Mouse (Mus musculus): ENCODE results near the gene AL732309.1. TPM values are rescaled to one million over a fixed set of nuclear protein-coding genes. Genes with fewer than 3 reads are reported as not detected.

AL732309.1 gene
- polyA plus RNA-seq, 1 experiment from 2014 or later: 4.5 TPM

- Histone ChIP-seq H3K9ac (ENCODE audit: low read depth, low read length) (no peak overlapping the region), H3K4me1 (ENCODE audit: control insufficient read depth, insufficient read depth, low read length) (peaks cover 11% of the 10 kb centered on the region), H3K4me3 (ENCODE audit: low read depth, low read length) (no peak overlapping the region), H3K27ac (replicated peaks; ENCODE audit: low read depth, low read length) (no peak overlapping the region), H3K36me3 (ENCODE audit: control insufficient read depth, insufficient read depth, low read length) (peaks cover 62% of the 10 kb centered on the region), H3K27me3 (replicated peaks; ENCODE audit: control insufficient read depth, insufficient read depth, low read length) (no peaks in the 10 kb centered on the region), H3K9me3 (ENCODE audit: control insufficient read depth, low read length) (no peaks in the 10 kb centered on the region), H3K4me2 (ENCODE audit: low read depth, low read length) (no peak overlapping the region)
- ATAC-seq (ENCODE audit: low read depth) (no peak), DNase-seq (ENCODE audit: low spot score) (no peak)
- 72% methylated on average over 1 of the region's 1 CpGs for WGBS
These were observed 39.1 kb downstream of the AL732309.1 start for GRCm38 (mm10) chr2:25207593-25207992.

GRCm38 (mm10) chr2:25203631-25204214 lies 42.9 kb downstream of the AL732309.1 start:
- Histone ChIP-seq H3K4me2 (ENCODE audit: low read depth, low read length) (no peak overlapping the region), H3K9ac (ENCODE audit: low read depth, low read length) (no peak overlapping the region), H3K9me3 (ENCODE audit: control insufficient read depth, low read length) (no peaks in the 10 kb centered on the region), H3K36me3 (ENCODE audit: control insufficient read depth, insufficient read depth, low read length) (peaks cover 95% of the 10 kb centered on the region), H3K4me1 (ENCODE audit: control insufficient read depth, insufficient read depth, low read length) (no peaks in the 10 kb centered on the region), H3K27ac (replicated peaks; ENCODE audit: low read depth, low read length) (no peak overlapping the region), H3K27me3 (replicated peaks; ENCODE audit: control insufficient read depth, insufficient read depth, low read length) (no peaks in the 10 kb centered on the region), H3K4me3 (ENCODE audit: low read depth, low read length) (no peak overlapping the region)
- no peak for DNase-seq (ENCODE audit: low spot score)
- ATAC-seq (ENCODE audit: low read depth): no peak
- WGBS: 63% methylated on average over 4 of the region's 4 CpGs

- H3K9me3 ChIP-seq (ENCODE audit: control insufficient read depth, low read length): no peaks in the 10 kb centered on the region
- H3K4me3 ChIP-seq (ENCODE audit: low read depth, low read length): no peak overlapping the region
- H3K27ac ChIP-seq (replicated peaks; ENCODE audit: low read depth, low read length): no peak overlapping the region
- no peak for ATAC-seq (ENCODE audit: low read depth)
- no peak overlapping the region for H3K4me2 ChIP-seq (ENCODE audit: low read depth, low read length)
- DNase-seq (ENCODE audit: low spot score): no peak
- WGBS: 100% methylated on average over 2 of the region's 2 CpGs
- peaks cover 14% of the 10 kb centered on the region for H3K27me3 ChIP-seq (replicated peaks; ENCODE audit: control insufficient read depth, insufficient read depth, low read length)
- H3K4me1 ChIP-seq (ENCODE audit: control insufficient read depth, insufficient read depth, low read length): no peaks in the 10 kb centered on the region
- no peak overlapping the region for H3K9ac ChIP-seq (ENCODE audit: low read depth, low read length)
- H3K36me3 ChIP-seq (ENCODE audit: control insufficient read depth, insufficient read depth, low read length): peaks cover 76% of the 10 kb centered on the region
These were observed 46.0 kb downstream of the AL732309.1 start for GRCm38 (mm10) chr2:25200631-25201030.

- Histone ChIP-seq H3K4me1 (ENCODE audit: control insufficient read depth, insufficient read depth, low read length) (no peaks in the 10 kb centered on the region; the same call in 1 of the 2 replicates), H3K27ac (replicated peaks; ENCODE audit: low read depth, low read length) (no peak overlapping the region), H3K36me3 (ENCODE audit: control insufficient read depth, insufficient read depth, low read length) (peaks cover 50% of the 10 kb centered on the region), H3K4me2 (ENCODE audit: low read depth, low read length) (no peak overlapping the region), H3K27me3 (replicated peaks; ENCODE audit: control insufficient read depth, insufficient read depth, low read length) (peaks cover 28% of the 10 kb centered on the region), H3K4me3 (ENCODE audit: low read depth, low read length) (no peak overlapping the region), H3K9me3 (ENCODE audit: control insufficient read depth, low read length) (no peaks in the 10 kb centered on the region), H3K9ac (ENCODE audit: low read depth, low read length) (no peak overlapping the region)
- no peak for ATAC-seq (ENCODE audit: low read depth)
- DNase-seq (ENCODE audit: low spot score): no peak
These were observed 48.7 kb downstream of the AL732309.1 start for GRCm38 (mm10) chr2:25197946-25198345.

GRCm38 (mm10) chr2:25197191-25197590 lies 49.5 kb downstream of the AL732309.1 start:
- H3K27ac ChIP-seq (replicated peaks; ENCODE audit: low read depth, low read length): peak overlapping the region; percentile 13; the same call in 1 of the 2 replicates
- H3K4me2 ChIP-seq (ENCODE audit: low read depth, low read length): peak overlapping the region; percentile 51

GRCm38 (mm10) chr2:25196172-25196954 lies 50.3 kb downstream of the AL732309.1 start, which contains the start of gene Tor4a:
TSS of gene Tor4a (minus strand) at chr2:25196886.
- peaks cover 34% of the 10 kb centered on the region for H3K36me3 ChIP-seq (ENCODE audit: control insufficient read depth, insufficient read depth, low read length)
- H3K27ac ChIP-seq (replicated peaks; ENCODE audit: low read depth, low read length): peak within 1 kb of the TSS; percentile 13; the same call in 1 of the 2 replicates
- H3K4me3 ChIP-seq (ENCODE audit: low read depth, low read length): peak within 1 kb of the TSS; percentile 28
- peaks cover 28% of the 10 kb centered on the region for H3K27me3 ChIP-seq (replicated peaks; ENCODE audit: control insufficient read depth, insufficient read depth, low read length)
- 9% methylated on average over 7 of the region's 8 CpGs for WGBS
- H3K4me2 ChIP-seq (ENCODE audit: low read depth, low read length): peak within 1 kb of the TSS; percentile 51
- peak; percentile 89 for DNase-seq (ENCODE audit: low spot score)
- peak within 1 kb of the TSS; percentile 46 for H3K9ac ChIP-seq (ENCODE audit: low read depth, low read length)
- no peaks in the 10 kb centered on the region; the same call in 1 of the 2 replicates for H3K4me1 ChIP-seq (ENCODE audit: control insufficient read depth, insufficient read depth, low read length)
- no peaks in the 10 kb centered on the region for H3K9me3 ChIP-seq (ENCODE audit: control insufficient read depth, low read length)
- ATAC-seq (ENCODE audit: low read depth): peak; percentile 74

More at GRCm38 (mm10) chr2:25197191-25197590, 49.5 kb downstream of the AL732309.1 start:
- Histone ChIP-seq H3K9ac (ENCODE audit: low read depth, low read length) (no peak overlapping the region), H3K27me3 (replicated peaks; ENCODE audit: control insufficient read depth, insufficient read depth, low read length) (peaks cover 28% of the 10 kb centered on the region), H3K4me3 (ENCODE audit: low read depth, low read length) (no peak overlapping the region), H3K4me1 (ENCODE audit: control insufficient read depth, insufficient read depth, low read length) (no peaks in the 10 kb centered on the region; the same call in 1 of the 2 replicates), H3K36me3 (ENCODE audit: control insufficient read depth, insufficient read depth, low read length) (peaks cover 42% of the 10 kb centered on the region), H3K9me3 (ENCODE audit: control insufficient read depth, low read length) (no peaks in the 10 kb centered on the region)
- ATAC-seq (ENCODE audit: low read depth) (no peak), DNase-seq (ENCODE audit: low spot score) (no peak)
- 16% methylated on average over 2 of the region's 2 CpGs for WGBS

- no peaks in the 10 kb centered on the region; the same call in 1 of the 2 replicates for H3K4me1 ChIP-seq (ENCODE audit: control insufficient read depth, insufficient read depth, low read length)
- H3K27me3 ChIP-seq (replicated peaks; ENCODE audit: control insufficient read depth, insufficient read depth, low read length): peaks cover 28% of the 10 kb centered on the region
- peaks cover 25% of the 10 kb centered on the region for H3K36me3 ChIP-seq (ENCODE audit: control insufficient read depth, insufficient read depth, low read length)
- H3K4me3 ChIP-seq (ENCODE audit: low read depth, low read length): peak overlapping the region; percentile 28
- ATAC-seq (ENCODE audit: low read depth): no peak
- H3K4me2 ChIP-seq (ENCODE audit: low read depth, low read length): peak overlapping the region; percentile 51
- no peak overlapping the region for H3K27ac ChIP-seq (replicated peaks; ENCODE audit: low read depth, low read length)
- no peak for DNase-seq (ENCODE audit: low spot score)
- no peaks in the 10 kb centered on the region for H3K9me3 ChIP-seq (ENCODE audit: control insufficient read depth, low read length)
- H3K9ac ChIP-seq (ENCODE audit: low read depth, low read length): peak overlapping the region; percentile 46
- WGBS: 21% methylated on average over 55 of the region's 55 CpGs
These were observed 51.2 kb downstream of the AL732309.1 start for GRCm38 (mm10) chr2:25195211-25196156.
